Mouse (Mus musculus): ENCODE measurements at regions not wholly inside any gene's neighbourhood (a gene's known extent, or its start where the extent isn't known, plus 50 kb on each side); places are given as distances from the start of the nearest gene placed in this dataset.

- TF ChIP-seq CTCF (conservative IDR thresholded peaks at IDR 0.05; ENCODE audit: insufficient read depth, insufficient read length, low read depth, low read length) = no peak
- TF ChIP-seq POLR2A (IDR thresholded peaks at IDR 0.05; ENCODE audit: low read depth, low read length) = no peak
Measured at GRCm38 (mm10) chr14:118366522-118366921, 99.8 kb downstream of the Gm9376 start.

All from kidney, adult 2 months (tissue).